9 mouse cellular contexts compared by ENCODE assay signal in genomic region chr17:56515690-56516410, GRCm38 (mm10). TPM values are rescaled to one million over a fixed set of nuclear protein-coding genes. Genes with fewer than 3 reads are reported as not detected.
DNase-seq lines count a peak whose midpoint lies in the region; TF ChIP-seq lines count a peak whose summit lies in the region.
"Had no signal": no experiment of that assay in that cellular context is flagged by ENCODE, and none has a peak within 500 bp of the region (broad histone marks: within the 10 kb centered on the region; RNA-seq: fewer than 3 reads in every experiment).

No protein-coding gene starts in this region.

- TF ChIP-seq CTCF in gastrocnemius, adult 2 months (IDR thresholded peaks at IDR 0.05): no peak

- no peak overlapping the region for H3K27ac ChIP-seq in gastrocnemius, adult 2 months

- no peak overlapping the region for H3K4me3 ChIP-seq in gastrocnemius, adult 2 months

- intact Hi-C loops in gastrocnemius, adult 2 months (cut with DNase I): no loop called here

- peak; percentile 81 to 82 for DNase-seq in cerebellum, postnatal 10 days
- DNase-seq in cerebellum, adult 9-10 months: no peak
- peak; percentile 31 for DNase-seq in ovary, postnatal 14 days (ENCODE audit: low spot score)
- DNase-seq in ovary, adult 18-20 months (ENCODE audit: low spot score): no peak
- peak; percentile 37 for DNase-seq in lung, postnatal 10 days
- no peak for DNase-seq in yolk sac, embryonic 10.5 days (ENCODE audit: low spot score)
- no peak for DNase-seq in gastrocnemius, adult 2 months
- DNase-seq in spleen, postnatal 14 days (ENCODE audit: low spot score in 2 of 2): no peak

RNA-seq across cellular contexts. Expression of gene Znrf4, which starts 3.6 kb away (rescaled TPM):
- not detected for total RNA-seq in gastrocnemius, adult 2 months (2021)
- total RNA-seq: neutrophil, adult 5-6 weeks had no signal

RNA-seq across cellular contexts. Expression of gene Gm20219, which starts 38.3 kb away (rescaled TPM):
- total RNA-seq in gastrocnemius, adult 2 months (2021): 1 to 10 TPM in 1 of 2 experiments, under 1 TPM in 1; 0.89 to 1.1 TPM

RNA-seq across cellular contexts. Expression of gene Ptprs, which starts 39.6 kb away (rescaled TPM):
- 10 to 100 TPM; 29.6 to 43.1 TPM for total RNA-seq in gastrocnemius, adult 2 months (2021)

Comparison
In these comparisons a context has a peak if more than half of its experiments do, and no peak if none do; other contexts are left out.
1. DNase-seq: peak in cerebellum, postnatal 10 days (2 of 2), ovary, postnatal 14 days (single experiment) and lung, postnatal 10 days (single experiment); none in cerebellum, adult 9-10 months (single experiment), ovary, adult 18-20 months (single experiment), yolk sac, embryonic 10.5 days (single experiment), gastrocnemius, adult 2 months (single experiment) and spleen, postnatal 14 days (0 of 2).